Mouse (Mus musculus): ENCODE measurements around the gene Kcnk1.

Gene Kcnk1

DNA sequence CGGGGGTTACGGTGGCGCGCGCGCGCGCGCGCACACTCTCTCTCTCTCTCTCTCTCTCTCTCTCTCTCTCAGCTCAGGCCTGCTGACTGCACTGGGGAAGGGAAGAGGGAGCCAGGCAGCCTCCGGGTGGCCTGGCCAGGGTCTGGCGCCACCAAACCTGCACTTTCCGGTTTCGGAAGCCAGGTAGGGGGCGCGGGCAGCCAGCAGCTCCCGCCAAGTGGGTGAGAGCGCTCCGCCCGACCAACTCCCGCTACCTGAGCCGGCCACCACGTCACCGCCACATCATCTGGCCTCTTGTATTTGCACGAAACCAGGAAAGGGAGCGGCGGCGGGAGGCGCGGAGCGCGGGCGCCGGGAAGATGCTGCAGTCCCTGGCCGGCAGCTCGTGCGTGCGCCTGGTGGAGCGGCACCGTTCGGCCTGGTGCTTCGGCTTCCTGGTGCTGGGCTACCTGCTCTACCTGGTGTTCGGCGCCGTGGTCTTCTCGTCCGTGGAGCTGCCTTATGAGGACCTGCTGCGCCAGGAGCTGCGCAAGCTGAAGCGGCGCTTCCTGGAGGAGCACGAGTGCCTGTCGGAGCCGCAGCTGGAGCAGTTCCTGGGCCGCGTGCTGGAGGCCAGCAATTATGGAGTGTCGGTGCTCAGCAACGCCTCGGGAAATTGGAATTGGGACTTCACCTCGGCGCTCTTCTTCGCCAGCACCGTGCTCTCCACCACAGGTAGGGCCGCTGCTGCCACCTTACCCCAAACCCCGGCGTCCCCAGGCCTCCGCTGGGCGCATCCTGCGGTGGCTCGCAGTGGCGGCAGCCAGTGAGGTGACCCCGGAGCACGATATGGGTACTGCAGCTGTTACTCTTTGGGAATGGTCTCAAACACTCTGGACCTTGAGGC lies at the start of gene Kcnk1:
Kcnk1 (plus strand) TSS at position 70 of the 886 bp plus-strand sequence.
- DNase-seq (ENCODE audit: low spot score), result peak; percentile 35

DNA sequence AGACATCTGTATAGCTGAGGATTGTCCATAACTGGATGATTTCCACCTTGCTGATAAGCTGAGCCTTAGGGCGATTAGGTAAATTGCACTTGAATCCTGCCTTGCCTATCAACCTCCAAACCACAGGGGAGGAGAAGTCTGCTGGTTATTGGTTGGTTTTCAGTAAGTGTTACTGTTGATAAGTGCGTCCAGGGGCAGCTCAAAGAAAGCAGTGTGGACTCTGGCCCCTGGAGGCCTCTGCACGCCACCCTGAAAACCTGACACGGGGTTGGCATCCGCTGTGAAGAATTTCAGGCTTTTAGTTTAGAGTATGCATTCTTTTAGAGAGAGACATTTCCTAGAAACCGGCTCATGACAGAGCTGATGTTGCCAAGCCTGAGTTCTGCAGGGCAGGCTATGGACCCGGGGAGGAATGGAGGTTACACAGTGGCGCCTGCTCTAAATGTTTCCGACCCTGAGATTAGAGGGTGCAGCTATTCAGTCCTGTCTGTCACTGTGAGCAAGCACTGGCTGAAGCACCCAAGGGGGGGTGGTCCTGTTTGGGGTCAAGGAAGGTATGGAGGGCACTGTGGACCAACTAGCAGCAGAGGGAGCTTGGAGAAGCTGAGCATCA lies 46.2 kb upstream of the Kcnk1 start:
- no peak for DNase-seq (ENCODE audit: low spot score)

DNA sequence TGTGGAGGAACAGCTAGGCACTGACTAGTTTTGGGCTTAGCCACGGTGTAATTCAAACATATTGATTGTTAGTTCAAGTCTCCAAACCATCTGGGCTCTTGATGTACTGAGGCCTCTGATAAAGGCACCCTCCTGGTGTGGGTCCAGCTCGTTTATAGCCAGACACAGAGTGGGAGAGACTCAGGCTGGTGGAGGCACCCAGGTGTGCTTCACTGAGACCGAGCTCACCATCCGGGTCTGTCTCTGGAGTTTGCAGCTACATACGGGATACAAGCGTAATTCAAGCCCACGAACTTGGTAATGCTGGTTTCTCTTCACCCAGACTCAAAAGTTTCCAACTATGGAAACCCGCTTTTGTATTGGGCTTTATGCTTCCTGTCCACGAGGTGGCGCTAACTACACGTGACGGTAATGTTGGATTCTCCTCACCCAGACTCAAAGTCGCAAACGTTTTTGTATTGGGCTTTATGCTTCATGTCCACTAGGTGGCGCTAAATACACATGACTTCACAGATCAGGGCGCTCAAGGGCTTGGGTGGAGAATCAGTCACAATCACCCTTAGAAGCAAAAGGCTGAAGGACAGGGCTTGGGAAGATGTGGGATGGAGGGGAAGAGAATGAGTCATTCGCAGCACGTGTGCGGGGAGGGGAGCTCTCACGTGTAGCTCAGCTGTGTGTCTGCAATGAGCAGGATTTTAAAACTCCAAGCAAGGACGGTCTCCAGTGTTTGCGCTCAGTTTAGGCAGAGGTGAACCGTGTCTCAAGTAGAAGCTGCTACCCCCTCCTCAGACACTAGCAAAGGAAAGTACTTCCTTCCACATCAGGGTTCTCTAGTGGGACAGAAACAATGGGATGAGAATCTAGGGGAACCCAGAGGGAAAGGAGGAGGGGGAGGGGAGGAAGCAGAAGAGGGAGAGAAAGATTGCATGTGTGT lies 44.7 kb upstream of the Kcnk1 start:
- DNase-seq (ENCODE audit: low spot score), result peak; percentile 35

GRCm38 (mm10) chr8:125955671-125956070 lies 39.3 kb upstream of the Kcnk1 start:
- no peak for DNase-seq (ENCODE audit: low spot score)

- no peak for DNase-seq (ENCODE audit: low spot score)
Observed at GRCm38 (mm10) chr8:125956796-125957195, 38.2 kb upstream of the Kcnk1 start.

- DNase-seq (ENCODE audit: low spot score), result no peak
Observed at GRCm38 (mm10) chr8:125957226-125957993, 37.6 kb upstream of the Kcnk1 start.

DNA sequence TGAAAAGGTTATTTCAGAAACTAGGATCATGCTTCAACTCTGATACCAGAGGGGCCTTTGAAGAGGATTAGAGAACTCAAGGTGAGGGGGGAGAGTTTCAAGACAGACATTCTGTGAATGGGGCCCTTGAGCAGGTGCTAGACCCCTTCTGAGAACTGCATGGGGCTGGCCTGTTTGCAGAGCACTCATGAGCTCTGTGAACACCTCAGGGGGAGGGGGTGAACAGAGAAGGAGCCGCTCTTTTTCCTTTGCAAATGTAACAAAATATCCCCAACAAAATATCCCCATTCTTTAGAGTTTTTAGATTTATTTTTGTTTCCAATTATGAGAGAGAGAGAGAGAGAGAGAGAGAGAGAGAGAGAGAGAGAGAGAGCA lies 37.0 kb upstream of the Kcnk1 start:
- DNase-seq (ENCODE audit: low spot score), result no peak

DNA sequence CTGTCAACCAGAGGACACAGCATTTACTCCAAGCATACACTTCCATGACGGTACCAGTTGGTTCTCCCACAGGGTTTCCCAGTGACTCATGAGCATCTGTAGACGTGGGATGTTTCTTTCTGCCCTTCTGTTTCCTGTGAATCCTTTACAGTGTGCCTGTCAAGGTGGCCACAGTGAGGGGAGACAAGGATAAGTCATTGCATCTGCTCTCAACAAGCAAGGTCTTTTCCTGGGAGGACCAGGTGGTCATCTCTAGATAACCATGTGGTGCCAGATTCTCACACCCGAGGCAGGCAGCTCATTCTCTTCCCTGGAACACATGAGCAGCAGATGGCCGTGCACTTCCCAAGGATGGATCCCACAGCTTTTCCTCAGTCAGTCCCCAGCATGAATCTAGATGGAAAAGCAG lies 35.6 kb upstream of the Kcnk1 start:
- DNase-seq (ENCODE audit: low spot score), result no peak

DNA sequence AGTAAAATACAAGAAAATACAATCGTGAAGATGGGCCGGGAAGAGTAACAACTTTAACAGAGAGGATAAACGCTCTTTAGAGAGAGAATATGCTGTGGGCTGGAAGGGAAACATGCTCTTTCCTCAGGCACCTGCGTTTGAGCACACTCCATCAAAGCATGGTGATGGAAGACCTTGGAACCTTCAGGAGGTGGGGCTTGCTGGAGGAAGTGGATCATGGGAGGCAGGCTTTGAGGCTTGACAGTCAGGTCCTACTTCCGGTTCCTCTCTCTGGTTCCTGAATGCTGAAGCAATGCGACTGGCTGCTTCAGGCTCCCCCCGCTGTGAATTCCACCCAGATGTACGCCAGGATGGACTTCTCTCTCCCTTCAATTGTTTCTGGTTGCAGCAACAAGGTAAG lies 34.9 kb upstream of the Kcnk1 start:
- DNase-seq (ENCODE audit: low spot score), result no peak

DNA sequence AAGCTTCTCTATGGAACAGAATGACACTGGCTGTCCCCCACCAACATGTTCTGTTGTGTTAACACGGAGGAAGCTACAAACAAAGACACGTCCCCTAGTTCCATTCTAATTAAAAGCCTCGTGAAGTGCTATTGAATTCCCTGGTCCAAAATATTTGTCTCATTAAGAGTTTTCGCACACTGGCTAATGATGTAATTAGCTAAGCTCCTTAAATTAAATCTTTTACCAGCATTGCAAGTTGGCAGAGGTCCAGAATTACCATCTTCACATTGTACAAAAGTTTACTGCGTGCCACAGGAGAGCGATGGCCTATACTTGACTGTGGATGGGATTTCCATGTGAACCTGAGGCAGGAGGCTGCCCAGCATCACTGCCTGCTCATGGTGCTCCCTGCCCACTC lies 33.2 kb upstream of the Kcnk1 start:
- no peak for DNase-seq (ENCODE audit: low spot score)

GRCm38 (mm10) chr8:125963807-125964211 lies 31.2 kb upstream of the Kcnk1 start:
- DNase-seq (ENCODE audit: low spot score), result no peak

DNA sequence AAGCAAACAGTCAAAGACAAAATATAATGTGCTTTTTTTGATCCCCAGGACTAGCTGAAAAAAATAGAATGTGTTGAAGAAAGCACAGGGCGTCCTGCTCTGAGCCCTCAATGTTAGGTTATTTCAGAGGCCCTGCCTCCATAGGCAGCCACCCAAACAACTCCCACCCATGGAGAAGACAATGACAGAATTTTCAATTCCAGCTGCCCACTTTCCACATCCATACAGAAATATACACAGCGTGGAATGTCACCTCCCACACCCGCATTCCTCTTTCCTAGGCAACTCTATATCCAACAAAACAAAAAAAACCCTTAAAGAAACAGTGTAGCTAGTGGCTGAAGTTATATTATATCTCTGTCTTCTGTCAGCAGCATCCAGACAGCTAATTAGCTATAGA lies 23.6 kb upstream of the Kcnk1 start:
- no peak for DNase-seq (ENCODE audit: low spot score)

DNA sequence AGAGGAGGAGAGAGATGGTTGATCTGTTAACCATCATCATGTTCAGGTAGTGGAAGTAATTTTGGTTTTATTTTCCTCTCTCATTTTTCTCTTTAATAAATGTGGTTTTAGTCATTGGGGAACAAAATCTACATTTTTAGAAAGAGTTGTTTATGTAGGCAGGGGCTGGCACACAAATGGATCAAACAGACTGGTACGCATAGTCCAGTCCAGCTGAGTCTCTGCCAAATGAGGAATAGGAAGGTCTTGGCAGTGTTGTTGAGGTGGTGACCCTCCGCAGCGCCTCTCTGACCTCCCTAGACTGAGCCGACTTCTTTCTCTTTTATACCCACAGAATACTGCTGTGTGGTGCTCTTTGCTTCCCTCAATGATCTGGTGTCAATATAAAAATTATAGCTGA lies 19.0 kb upstream of the Kcnk1 start:
- no peak for DNase-seq (ENCODE audit: low spot score)

GRCm38 (mm10) chr8:125980826-125981225 lies 14.1 kb upstream of the Kcnk1 start:
- DNase-seq (ENCODE audit: low spot score), result no peak

- DNase-seq (ENCODE audit: low spot score), result no peak
Observed at GRCm38 (mm10) chr8:125983515-125983914, 11.5 kb upstream of the Kcnk1 start.

GRCm38 (mm10) chr8:125984140-125984539 lies 10.8 kb upstream of the Kcnk1 start:
- DNase-seq (ENCODE audit: low spot score), result no peak

- DNase-seq (ENCODE audit: low spot score), result no peak
Observed at GRCm38 (mm10) chr8:125985364-125985763, 9.6 kb upstream of the Kcnk1 start.

DNA sequence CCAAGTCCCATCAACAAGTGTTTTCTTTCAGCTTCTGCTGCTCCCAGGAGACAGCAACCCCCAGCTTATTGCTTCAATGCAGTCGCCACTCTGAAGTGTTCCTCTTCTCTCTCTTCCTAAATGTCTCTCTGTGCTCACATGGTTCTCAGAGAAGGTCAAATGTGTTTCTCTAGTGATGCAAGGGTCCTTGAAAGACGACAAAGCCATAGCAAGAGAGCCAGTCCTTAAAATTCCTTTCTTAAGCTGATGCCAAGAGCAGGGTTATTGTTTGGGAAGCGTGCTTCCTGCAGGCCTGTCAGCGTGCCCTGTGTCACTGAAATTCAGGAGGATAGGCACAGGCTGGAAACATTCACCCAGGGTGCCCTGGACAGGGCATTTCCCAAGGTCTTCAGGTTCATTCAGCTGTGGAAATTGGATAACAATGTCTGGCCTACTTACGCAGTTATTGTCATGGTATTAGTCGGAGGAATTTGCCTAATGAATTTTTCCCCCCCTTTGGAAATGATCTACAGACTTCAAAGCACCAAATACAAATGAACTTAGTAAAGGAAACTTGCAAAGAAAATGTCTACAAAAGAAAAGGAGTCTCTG lies 7.9 kb upstream of the Kcnk1 start:
- DNase-seq (ENCODE audit: low spot score), result no peak

DNA sequence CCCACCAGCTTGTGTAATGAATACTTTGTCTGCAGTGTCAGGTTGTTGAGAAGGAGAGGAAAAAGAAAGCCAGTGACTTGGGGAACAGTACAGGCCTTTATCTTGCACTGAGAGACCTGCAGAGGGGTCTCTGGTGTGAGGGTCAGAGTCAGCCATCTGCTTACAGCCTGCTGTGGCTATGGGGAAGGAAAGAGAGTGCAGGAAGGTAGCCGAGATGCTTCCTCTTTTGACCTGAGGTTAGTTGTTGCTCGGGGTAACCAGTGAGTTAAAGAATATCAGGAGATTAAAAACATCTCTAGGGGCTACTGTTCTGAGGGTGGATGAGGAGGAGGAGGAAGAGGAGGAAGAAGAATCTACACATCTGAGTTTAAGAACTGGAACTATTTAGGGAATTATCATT lies 7.0 kb upstream of the Kcnk1 start:
- no peak for DNase-seq (ENCODE audit: low spot score)

DNA sequence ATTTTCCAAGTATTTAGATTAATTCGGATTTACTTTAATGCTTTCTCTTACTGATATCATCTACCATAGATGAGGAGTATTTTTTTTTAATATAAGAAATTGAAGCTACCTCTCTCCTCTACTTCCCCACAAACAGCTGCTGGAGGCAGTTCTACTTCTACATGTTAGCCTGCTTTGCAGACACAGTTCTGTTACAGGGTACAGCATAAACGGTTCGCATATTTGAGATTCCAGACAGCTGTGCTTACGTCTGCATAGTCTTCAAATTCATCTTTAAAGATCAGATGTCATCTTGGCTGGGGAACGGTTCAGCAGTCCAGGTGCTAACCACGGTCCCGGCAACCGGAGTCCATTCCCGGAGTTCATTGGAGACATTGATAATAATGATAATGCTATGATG lies 1.3 kb upstream of the Kcnk1 start:
- DNase-seq (ENCODE audit: low spot score), result no peak
